Mouse (Mus musculus) liver, adult (tissue): ENCODE results near the gene Ahnak2.

Experiments used
- GATA4 ChIP-seq: IDR thresholded peaks from 2 replicates; pipeline ENCODE4 v1.6.1; 2014; ENCODE audit warnings: mild to moderate bottlenecking, low read length; ENCODE audit not compliant: insufficient replicate concordance

The Ahnak2 gene

GRCm38 (mm10) chr12:112736636-112736925 lies 65.9 kb downstream of the Ahnak2 start:
- no peak for TF ChIP-seq GATA4

DNA sequence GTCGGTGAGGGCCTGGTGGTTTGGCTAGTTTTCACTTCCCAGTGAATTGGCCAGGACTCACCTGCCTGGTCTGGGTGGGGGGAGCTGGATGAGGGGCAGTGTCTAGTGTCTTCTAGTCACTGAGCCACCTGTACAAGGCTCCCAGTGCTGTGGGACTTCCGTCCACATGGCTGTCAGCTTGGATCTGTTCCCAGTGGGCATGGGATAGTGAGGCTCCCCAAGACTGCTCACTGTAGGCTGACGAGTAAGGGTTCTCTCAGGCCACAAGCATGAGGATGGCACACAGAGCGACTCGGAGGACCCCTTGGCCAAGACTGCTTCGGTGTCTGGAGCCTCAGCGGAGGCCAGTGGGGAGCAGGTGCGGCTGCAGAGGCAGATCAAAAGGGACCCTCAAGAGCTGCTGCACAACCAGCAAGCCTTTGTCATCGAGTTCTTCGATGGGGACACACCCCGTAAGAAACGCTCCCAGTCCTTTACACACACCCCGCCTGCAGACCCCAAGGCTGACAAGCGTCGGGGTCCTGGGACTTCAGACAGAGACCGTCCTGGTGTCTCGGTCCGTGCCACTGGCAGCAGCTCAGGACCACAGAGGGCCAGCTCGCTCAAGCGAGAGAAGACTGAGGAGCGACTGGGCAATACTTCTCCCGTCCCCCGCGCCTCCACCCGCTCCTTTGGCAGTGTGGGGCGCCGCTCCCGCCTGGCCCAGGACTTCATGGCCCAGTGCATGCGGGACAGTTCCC lies 66.4 kb downstream of the Ahnak2 start:
- TF ChIP-seq GATA4, result no peak

- TF ChIP-seq GATA4, result no peak
Observed at GRCm38 (mm10) chr12:112734881-112735655, 67.4 kb downstream of the Ahnak2 start.

- TF ChIP-seq GATA4, result no peak
Observed at GRCm38 (mm10) chr12:112734108-112734820, 68.2 kb downstream of the Ahnak2 start.

DNA sequence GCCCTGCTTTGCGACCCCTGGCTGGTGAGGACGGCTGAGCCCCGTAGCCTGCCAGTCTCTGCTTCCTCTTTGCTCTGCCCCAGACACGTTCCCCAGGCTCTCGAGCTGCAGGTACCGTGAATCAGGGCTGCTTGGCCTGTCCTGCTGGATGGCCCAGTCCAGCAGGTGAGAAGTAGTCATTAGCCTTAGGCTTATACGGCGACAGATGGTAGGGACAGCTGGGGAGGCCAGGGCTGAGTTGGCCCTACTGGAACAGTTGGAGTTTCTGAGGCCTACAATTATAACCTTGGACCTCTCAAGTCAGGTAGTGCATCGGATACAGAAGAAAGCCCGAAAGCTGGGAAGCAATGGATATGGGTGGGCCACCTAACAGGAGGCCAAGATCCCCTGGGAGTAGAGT lies 69.9 kb downstream of the Ahnak2 start:
- no peak for TF ChIP-seq GATA4

DNA sequence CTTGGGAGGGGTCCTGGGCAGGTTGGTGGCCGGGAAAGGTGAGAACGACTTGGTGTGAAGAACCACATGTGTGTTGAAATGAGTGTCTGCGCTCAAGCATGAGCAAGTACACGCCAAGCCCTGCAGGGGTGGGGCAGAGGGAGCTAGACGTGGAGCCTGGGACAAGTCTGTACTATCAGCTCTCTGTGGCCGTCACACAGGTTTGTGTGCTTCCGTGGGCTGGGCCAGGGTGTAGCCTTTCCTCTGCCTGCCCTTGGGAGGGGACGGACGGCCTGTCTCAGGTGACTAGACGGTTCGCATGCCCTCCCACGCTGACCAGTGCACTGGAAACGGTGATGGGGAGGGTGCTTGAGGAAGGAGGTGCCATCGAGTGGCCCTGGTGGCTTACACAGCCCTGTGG lies 71.6 kb downstream of the Ahnak2 start:
- TF ChIP-seq GATA4, result no peak

- TF ChIP-seq GATA4, result no peak
Observed at GRCm38 (mm10) chr12:112727801-112728200, 74.7 kb downstream of the Ahnak2 start.

GRCm38 (mm10) chr12:112724077-112724805 lies 78.2 kb downstream of the Ahnak2 start:
- no peak for TF ChIP-seq GATA4

DNA sequence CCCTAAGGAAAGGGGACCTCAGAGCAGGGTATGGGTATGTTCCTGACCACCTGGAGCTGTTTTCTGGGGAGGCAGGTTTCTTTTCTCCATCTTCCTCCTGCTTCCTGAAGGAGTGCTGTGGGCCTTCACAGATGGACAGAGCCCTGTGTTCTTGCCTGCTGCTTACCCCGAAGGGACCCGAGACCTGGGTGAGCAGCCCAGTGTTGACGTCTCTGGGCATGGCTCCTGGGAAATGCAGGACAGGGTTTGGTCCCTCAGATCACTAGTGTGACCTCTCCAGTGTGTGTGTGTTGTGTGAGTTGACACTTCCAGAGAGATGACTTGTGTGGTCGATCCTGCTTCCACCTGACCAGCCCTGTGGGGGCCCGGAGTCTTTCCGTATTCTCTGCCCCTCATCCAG lies 79.0 kb downstream of the Ahnak2 start:
- no peak for TF ChIP-seq GATA4

DNA sequence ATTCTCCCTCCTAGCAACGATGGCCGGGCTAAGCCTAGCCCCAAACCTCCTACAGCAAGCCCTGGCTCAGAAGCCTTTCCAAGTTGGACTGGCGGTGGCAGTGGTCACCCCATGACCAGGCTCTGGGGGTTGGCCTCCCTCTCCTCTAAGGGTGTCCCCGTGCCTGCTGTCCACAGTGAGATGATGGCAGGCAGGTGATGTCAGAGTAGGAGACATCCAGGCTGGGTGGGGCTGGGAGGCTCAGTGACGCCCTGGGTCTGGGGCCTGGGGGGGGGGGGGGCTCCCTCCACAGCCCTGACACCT lies 79.5 kb downstream of the Ahnak2 start:
- no peak for TF ChIP-seq GATA4

DNA sequence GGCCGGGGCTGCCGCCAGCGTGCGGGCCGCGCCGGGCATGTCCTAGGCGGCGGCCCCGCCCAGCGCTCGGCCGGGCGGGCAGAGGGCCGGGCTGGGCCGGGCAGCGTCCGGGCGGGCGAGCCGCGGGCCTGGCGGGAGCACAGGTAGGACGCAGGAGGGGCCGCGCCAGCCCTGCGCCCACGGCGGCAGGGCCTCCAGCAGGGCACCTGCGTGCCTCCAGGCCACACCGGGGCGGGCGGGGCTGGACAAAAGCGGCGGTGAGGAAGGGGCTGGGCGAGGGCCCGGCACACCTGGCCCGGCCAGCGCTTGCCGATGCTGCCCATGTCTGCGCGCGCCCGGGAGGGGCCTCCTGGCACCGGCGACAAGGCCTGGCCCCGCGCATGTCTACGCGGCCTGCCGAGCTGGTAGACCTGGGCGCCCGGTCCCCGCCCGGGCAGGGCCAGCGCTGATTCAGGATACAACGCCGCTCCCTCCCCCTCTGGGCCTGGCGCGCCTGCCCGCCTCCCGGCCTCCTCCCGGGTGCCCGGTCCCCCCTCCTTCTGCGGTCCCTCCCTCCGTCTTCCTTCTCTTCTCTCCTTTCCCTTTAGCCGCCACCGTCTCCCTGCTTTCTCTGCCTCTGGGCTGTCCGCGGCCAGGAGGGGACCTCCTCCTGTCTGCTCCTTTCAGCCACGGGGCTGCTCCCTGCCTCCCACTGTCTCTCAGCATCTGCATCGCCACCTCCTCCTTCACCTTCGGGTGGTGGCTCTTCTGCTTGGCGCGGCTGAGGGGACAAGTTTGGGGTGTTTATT lies 80.0 kb downstream of the Ahnak2 start:
- TF ChIP-seq GATA4, result no peak
